Mouse (Mus musculus) bone marrow, adult 2 months (tissue): ENCODE data around the gene Nfe2l2.
A peak's percentile ranks its signal among the peaks of the same experiment; 100 is the strongest.

Experiments
- CTCF ChIP-seq: fragments of 200-500 bp; IDR thresholded peaks from 2 replicates; pipeline ENCODE4 v1.5.1; 2011; ENCODE audit warnings: low read length, control low read depth; ENCODE audit not compliant: control insufficient read depth, insufficient read depth
- POLR2A ChIP-seq: fragments of 200-500 bp; IDR thresholded peaks from 2 replicates; pipeline ENCODE4 v1.6.1; 2011; ENCODE audit warnings: low read depth, mild to moderate bottlenecking, control low read depth, low read length, borderline replicate concordance; ENCODE audit not compliant: control insufficient read depth

DNA sequence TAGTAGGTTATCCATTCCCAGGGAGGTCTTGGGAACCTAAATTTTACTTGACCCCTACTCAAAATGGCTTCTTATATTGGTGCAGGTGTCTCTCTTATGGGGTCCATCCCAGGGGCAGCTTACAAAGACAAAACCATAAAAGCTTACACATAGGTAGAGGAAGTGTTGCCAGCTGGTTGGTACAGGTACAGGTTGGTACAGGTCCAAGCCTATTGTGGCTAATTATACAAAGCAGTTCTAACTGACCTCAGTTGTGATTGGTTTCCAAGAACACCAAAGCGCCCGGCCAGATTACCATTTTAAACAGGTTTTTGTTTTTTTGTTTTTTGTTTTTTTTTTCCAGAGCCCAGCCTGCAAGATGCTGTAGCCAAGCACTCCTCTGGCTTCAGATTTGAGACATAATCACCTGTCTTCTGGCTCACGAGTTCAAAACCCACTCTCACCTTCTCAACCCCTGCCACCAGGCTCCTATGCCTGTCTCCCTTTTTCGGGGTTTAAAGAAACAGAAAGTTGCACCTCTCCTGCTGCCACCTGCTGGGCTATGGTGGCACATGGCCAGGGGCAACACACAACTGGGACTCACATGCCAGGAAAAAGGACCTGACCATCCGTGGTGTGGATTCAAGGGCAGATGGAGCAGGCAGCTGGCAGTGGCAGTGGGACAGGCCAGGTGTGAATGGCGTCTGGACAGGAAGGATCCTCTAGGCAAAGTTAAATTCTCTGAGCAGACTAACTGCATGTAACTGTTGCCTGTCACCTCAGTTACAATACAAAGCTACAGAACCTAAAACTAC is 68.0 kb downstream of the Nfe2l2 start:
- TF ChIP-seq POLR2A (no peak), CTCF (peak; percentile 59)
